Comparison of ENCODE assay signal across 12 mouse cellular contexts in the genomic region with DNA sequence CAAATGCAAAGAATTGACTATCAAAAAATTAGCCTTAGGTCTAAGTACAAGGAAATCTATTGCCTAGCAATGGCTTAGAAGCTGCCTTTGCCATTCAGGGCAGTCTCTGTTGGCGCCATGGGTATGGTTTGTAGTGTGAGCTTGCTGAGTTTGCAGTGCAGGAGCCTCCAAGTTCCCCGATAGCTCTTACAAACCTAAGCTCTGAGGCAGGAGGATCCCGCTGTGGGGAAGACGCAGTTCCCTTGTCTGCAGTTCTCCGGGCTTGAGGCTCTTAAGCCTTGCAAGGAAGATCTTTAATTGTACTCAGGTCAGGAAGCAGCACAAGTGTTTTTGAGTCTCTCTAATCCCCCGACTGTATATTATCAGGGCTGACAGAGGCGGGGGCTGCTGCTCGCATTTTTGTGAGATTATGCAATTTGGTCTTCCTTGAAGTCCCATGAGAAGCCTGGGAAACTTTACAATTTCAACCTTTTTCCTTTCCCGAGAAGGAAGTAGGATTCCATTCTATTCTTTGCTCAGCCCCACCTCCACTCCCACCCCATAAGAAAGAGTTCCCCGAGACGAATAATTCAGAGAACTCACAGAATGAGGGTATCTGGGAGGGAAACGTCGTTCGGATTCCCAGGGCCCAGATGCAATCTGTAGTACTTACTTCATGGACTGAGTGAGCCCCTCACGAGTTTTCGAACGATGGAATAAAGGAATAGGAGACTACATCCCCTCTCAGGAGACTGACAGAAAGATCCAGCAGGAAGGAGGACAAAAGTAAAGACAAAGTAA.
DNase-seq lines count a peak whose midpoint lies in the region; ATAC-seq lines count a peak whose summit lies in the region.
"Had no signal": no experiment of that assay in that cellular context is flagged by ENCODE, and none has a peak within 500 bp of the region (broad histone marks: within the 10 kb centered on the region; RNA-seq: fewer than 3 reads in every experiment).

No protein-coding gene starts in this region.

- H3K9ac ChIP-seq in heart, embryonic 14.5 days (ENCODE audit: low read length), result no peak overlapping the region
- 0 out of 2 replicates have a peak overlapping the region, but pooled peaks have one; percentile 11 for H3K9ac ChIP-seq in forebrain, embryonic 16.5 days (replicated peaks; ENCODE audit: low read depth, low read length)
- H3K9ac ChIP-seq in midbrain, embryonic 13.5 days (replicated peaks), result no peak overlapping the region

- peak overlapping the region; percentile 16 for H3K4me2 ChIP-seq in heart, embryonic 14.5 days (ENCODE audit: low read length)
- no peak overlapping the region; the same call in 1 of the 2 replicates for H3K4me2 ChIP-seq in forebrain, embryonic 16.5 days (ENCODE audit: low read length)
- H3K4me2 ChIP-seq in midbrain, embryonic 13.5 days (replicated peaks), result peak overlapping the region; percentile 26

- H3K27me3 ChIP-seq in heart, embryonic 14.5 days (ENCODE audit: control insufficient read depth, insufficient read depth, low read length), result no peaks in the 10 kb centered on the region
- H3K27me3 ChIP-seq in forebrain, embryonic 16.5 days (replicated peaks; ENCODE audit: control insufficient read depth, insufficient read depth, low read length), result no peaks in the 10 kb centered on the region
- no peaks in the 10 kb centered on the region for H3K27me3 ChIP-seq in midbrain, embryonic 13.5 days
- H3K27me3 ChIP-seq: Patski had no signal

- WGBS in heart, embryonic 14.5 days, result 18% methylated on average over 17 of the region's 17 CpGs
- 6% methylated on average over 17 of the region's 17 CpGs for WGBS in forebrain, embryonic 16.5 days
- 3% methylated on average over 17 of the region's 17 CpGs for WGBS in midbrain, embryonic 13.5 days

- no peak overlapping the region for H3K4me3 ChIP-seq in heart, embryonic 14.5 days (ENCODE audit: control insufficient read depth in 1 of 2, insufficient read depth in 1 of 2, low read depth in 1 of 2, low read length in 2 of 2)
- no peak overlapping the region for H3K4me3 ChIP-seq in forebrain, embryonic 16.5 days (replicated peaks; ENCODE audit: low read length)
- H3K4me3 ChIP-seq in midbrain, embryonic 13.5 days (replicated peaks), result no peak overlapping the region

- no peak for DNase-seq in heart, postnatal 36 days
- DNase-seq in embryo, embryonic 9.5 days (ENCODE audit: extremely low spot score), result peak; percentile 22
- no peak for DNase-seq in MN1 (ENCODE audit: low spot score)
- DNase-seq in cerebellum, postnatal 25 days, result no peak
- DNase-seq in thymus, postnatal 0 days (ENCODE audit: low spot score), result no peak
- DNase-seq: cerebellum, adult 8-10 months; heart, adult 18-20 months; lung, adult 2 months had no signal

- intact Hi-C loops in heart, postnatal 36 days (cut with DNase I), result no loop called here

- peak overlapping the region; percentile 39 to 66 for H3K27ac ChIP-seq in heart, embryonic 14.5 days (replicated peaks in 1 of 2; ENCODE audit: control insufficient read depth in 1 of 2, insufficient read depth in 1 of 2, low read depth in 2 of 2, low read length in 2 of 2)
- peak overlapping the region; percentile 19; the same call in 1 of the 2 replicates for H3K27ac ChIP-seq in forebrain, embryonic 16.5 days (ENCODE audit: low read length)
- peak overlapping the region; percentile 61 for H3K27ac ChIP-seq in midbrain, embryonic 13.5 days

- no peaks in the 10 kb centered on the region for H3K9me3 ChIP-seq in heart, embryonic 14.5 days (ENCODE audit: control insufficient read depth, low read length)
- no peaks in the 10 kb centered on the region for H3K9me3 ChIP-seq in forebrain, embryonic 16.5 days (ENCODE audit: control insufficient read depth, low read length)
- no peaks in the 10 kb centered on the region for H3K9me3 ChIP-seq in midbrain, embryonic 13.5 days

- H3K4me1 ChIP-seq in heart, embryonic 14.5 days (ENCODE audit: control insufficient read depth in 2 of 2, insufficient read depth in 2 of 2, low read length in 2 of 2), result peaks cover 11 to 19% of the 10 kb centered on the region in 2 experiments
- H3K4me1 ChIP-seq in forebrain, embryonic 16.5 days (replicated peaks; ENCODE audit: control insufficient read depth, insufficient read depth, low read length), result peaks cover 14% of the 10 kb centered on the region
- H3K4me1 ChIP-seq in midbrain, embryonic 13.5 days (replicated peaks), result peaks cover 26% of the 10 kb centered on the region

- no peak for ATAC-seq in heart, embryonic 14.5 days (ENCODE audit: insufficient number of reproducible peaks, insufficient read depth, low FRiP score, low read depth)
- ATAC-seq in forebrain, embryonic 16.5 days, result peak; percentile 50; the same call in 1 of the 2 replicates
- ATAC-seq in midbrain, embryonic 13.5 days, result 0 out of 2 replicates have a peak, but pooled peaks have one; percentile 47
- ATAC-seq: Patski had no signal

- H3K36me3 ChIP-seq in heart, embryonic 14.5 days (ENCODE audit: control insufficient read depth, insufficient read depth, low read length), result no peaks in the 10 kb centered on the region
- H3K36me3 ChIP-seq in forebrain, embryonic 16.5 days (ENCODE audit: control insufficient read depth, insufficient read depth), result no peaks in the 10 kb centered on the region
- no peaks in the 10 kb centered on the region for H3K36me3 ChIP-seq in midbrain, embryonic 13.5 days
